Mouse (Mus musculus) spleen, postnatal 14 days (tissue): ENCODE measurements around the gene Mrpl36.
A peak's percentile ranks its signal among the peaks of the same experiment; 100 is the strongest.

Source experiments
- DNase-seq, 2 experiments: peaks; one replicate each; pipeline ENCODE4 v3.0.0; 2021 to 2022; ENCODE audit warnings: low spot score in 2 of 2

The Mrpl36 gene

GRCm38 (mm10) chr13:73327827-73328698 lies at the start of gene Mrpl36, which contains the start of gene Ndufs6:
Gene Mrpl36 (plus strand): TSS chr13:73328513.
Gene Ndufs6 (minus strand): TSS chr13:73328542.
- DNase-seq: peak; percentile 81 to 89

- DNase-seq: no peak
Measured at GRCm38 (mm10) chr13:73279196-73279595, 49.1 kb upstream of the Mrpl36 start.

GRCm38 (mm10) chr13:73282407-73282806 lies 45.9 kb upstream of the Mrpl36 start:
- DNase-seq: no peak

GRCm38 (mm10) chr13:73283534-73283933 lies 44.8 kb upstream of the Mrpl36 start:
- DNase-seq: no peak

- DNase-seq: no peak
Measured at GRCm38 (mm10) chr13:73290206-73290605, 38.1 kb upstream of the Mrpl36 start.

- no peak for DNase-seq
Measured at GRCm38 (mm10) chr13:73291102-73291501, 37.2 kb upstream of the Mrpl36 start.

GRCm38 (mm10) chr13:73298717-73299116 lies 29.6 kb upstream of the Mrpl36 start:
- DNase-seq: no peak

- no peak for DNase-seq
Measured at GRCm38 (mm10) chr13:73299322-73299721, 29.0 kb upstream of the Mrpl36 start.

GRCm38 (mm10) chr13:73304729-73305128 lies 23.6 kb upstream of the Mrpl36 start:
- no peak for DNase-seq

- DNase-seq: no peak
Measured at GRCm38 (mm10) chr13:73305398-73306084, 22.8 kb upstream of the Mrpl36 start.

GRCm38 (mm10) chr13:73306085-73306410 lies 22.3 kb upstream of the Mrpl36 start:
- DNase-seq: no peak

- no peak for DNase-seq
Measured at GRCm38 (mm10) chr13:73306430-73306829, 21.9 kb upstream of the Mrpl36 start.

- DNase-seq: peak in 1 of 2 experiments; percentile 27
Measured at GRCm38 (mm10) chr13:73310183-73310929, 18.0 kb upstream of the Mrpl36 start.

GRCm38 (mm10) chr13:73320048-73320447 lies 8.3 kb upstream of the Mrpl36 start:
- DNase-seq: no peak

- no peak for DNase-seq
Measured at GRCm38 (mm10) chr13:73322626-73323025, 5.7 kb upstream of the Mrpl36 start.

- DNase-seq: no peak
Measured at GRCm38 (mm10) chr13:73323406-73323805, 4.9 kb upstream of the Mrpl36 start.

GRCm38 (mm10) chr13:73330844-73331501 lies 2.7 kb downstream of the Mrpl36 start:
- peak; percentile 80 to 85 for DNase-seq

GRCm38 (mm10) chr13:73331736-73332135 lies 3.4 kb downstream of the Mrpl36 start:
- no peak for DNase-seq

- DNase-seq: no peak
Measured at GRCm38 (mm10) chr13:73336753-73337152, 8.4 kb downstream of the Mrpl36 start.

- DNase-seq: no peak
Measured at GRCm38 (mm10) chr13:73345102-73345890, 17.0 kb downstream of the Mrpl36 start.

- no peak for DNase-seq
Measured at GRCm38 (mm10) chr13:73346131-73346530, 17.8 kb downstream of the Mrpl36 start.
